Mouse (Mus musculus) G1E (cell line): ENCODE measurements around the gene Ppard. TPM values are rescaled to one million over a fixed set of nuclear protein-coding genes. Genes with fewer than 3 reads are reported as not detected.

Experiments used
- ATAC-seq: 2 replicates; pipeline ENCODE4 v1.8.0; 2016; ENCODE audit warnings: mild to moderate bottlenecking; ENCODE audit not compliant: insufficient number of reproducible peaks, poor library complexity, low FRiP score, severe bottlenecking; ENCODE audit errors: extremely low read depth
- DNase-seq: peaks from one replicate; pipeline ENCODE4 v3.0.0; 2012; ENCODE audit warnings: low spot score
- H3K27me3 ChIP-seq: 2 replicates; pipeline ENCODE4 v1.6.1; 2012; ENCODE audit warnings: mild to moderate bottlenecking, low read length, inconsistent platforms; ENCODE audit not compliant: insufficient read depth
- H3K36me3 ChIP-seq: replicated peaks from 2 replicates; pipeline ENCODE3; 2012; ENCODE audit warnings: mild to moderate bottlenecking, inconsistent platforms
- H3K4me1 ChIP-seq: 2 replicates; pipeline ENCODE4 v1.6.1; 2012; ENCODE audit warnings: low read depth, low read length, inconsistent platforms, mixed read lengths; ENCODE audit not compliant: insufficient read depth
- H3K4me3 ChIP-seq: 2 replicates; pipeline ENCODE4 v1.5.1; 2012; ENCODE audit warnings: low read depth, mild to moderate bottlenecking, inconsistent platforms, low read length, moderate library complexity, mixed read lengths
- H3K9me3 ChIP-seq: replicated peaks from 2 replicates; pipeline ENCODE4 v1.6.1; 2012; ENCODE audit warnings: inconsistent platforms
- CTCF ChIP-seq: IDR thresholded peaks from 2 replicates; pipeline ENCODE4 v1.5.1; 2012; ENCODE audit warnings: low read depth, low read length, inconsistent platforms, mixed read lengths
- GATA1 ChIP-seq: IDR thresholded peaks from 2 replicates; pipeline ENCODE4 v1.6.1; 2012; ENCODE audit warnings: borderline replicate concordance, low read length, inconsistent platforms, mixed read lengths
- GATA2 ChIP-seq: IDR thresholded peaks from 2 replicates; pipeline ENCODE4 v1.6.1; 2012; ENCODE audit warnings: low read depth, low read length, inconsistent platforms, borderline replicate concordance
- POLR2AphosphoS5 ChIP-seq: IDR thresholded peaks from 2 replicates; pipeline ENCODE4 v1.6.1; 2012; ENCODE audit warnings: low read depth, low read length, inconsistent platforms; ENCODE audit not compliant: insufficient replicate concordance
- TAL1 ChIP-seq: conservative IDR thresholded peaks from 2 replicates; pipeline ENCODE4 v1.6.1; 2012; ENCODE audit warnings: low read depth, low read length, inconsistent platforms, mixed read lengths
- polyA plus RNA-seq: library from polyadenylated mRNA; stranded (reverse); fragments of >175 nt; gene quantifications from 2 replicates; pipeline ENCODE4 v1.2.3, GENCODE M21; 2012
- total RNA-seq, 2 experiments: library from RNA; stranded (forward) in 1 of 2; stranded (reverse) in 1 of 2; fragments of 200-1000 nt in 1 of 2; fragments of >200 nt in 1 of 2; fragmentation: Nextera tagmentation in 1 of 2; gene quantifications; 2 replicates each; pipeline ENCODE4 v1.2.3; 2014 to 2017

Gene Ppard
- total and polyA plus RNA-seq, 3 experiments = 3.0 to 19.1 (median 17.8) TPM

DNA sequence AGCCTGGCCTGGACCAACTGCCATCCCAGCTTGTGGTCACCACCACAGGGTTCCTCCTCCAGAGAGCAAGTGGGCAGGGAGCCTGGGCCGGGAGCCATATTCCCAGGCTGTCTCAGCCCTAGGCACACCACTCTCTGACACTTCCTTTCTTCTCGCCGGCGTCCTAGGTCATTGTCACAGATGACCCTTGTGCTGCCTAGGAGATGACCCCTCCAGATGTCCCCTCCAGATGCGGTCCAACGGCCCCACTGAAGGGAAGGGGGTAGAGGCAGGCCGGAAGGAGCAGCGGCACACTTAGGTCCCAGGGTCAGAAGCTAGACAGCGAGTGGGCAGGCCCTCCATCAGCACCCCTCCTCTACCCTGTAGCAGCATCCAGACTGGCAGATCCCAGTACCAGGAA, 67.8 kb downstream of the Ppard start:
- Histone ChIP-seq H3K4me3 (no peak overlapping the region), H3K9me3 (peaks cover 3% of the 10 kb centered on the region), H3K4me1 (peaks cover 17% of the 10 kb centered on the region), H3K36me3 (peaks cover 54% of the 10 kb centered on the region), H3K27me3 (peaks cover 10% of the 10 kb centered on the region; the same call in 1 of the 2 replicates)
- no peak for DNase-seq
- no peak for ATAC-seq
- no peak for TF ChIP-seq GATA1
- no peak for TF ChIP-seq POLR2AphosphoS5
- no peak for TF ChIP-seq GATA2
- TF ChIP-seq TAL1 = no peak
- no peak for TF ChIP-seq CTCF

GRCm38 (mm10) chr17:28300850-28301249, 68.3 kb downstream of the Ppard start:
- DNase-seq (no peak), ATAC-seq (no peak)
- Histone ChIP-seq H3K36me3 (peaks cover 49% of the 10 kb centered on the region), H3K4me1 (peaks cover 21% of the 10 kb centered on the region), H3K27me3 (peaks cover 10% of the 10 kb centered on the region; the same call in 1 of the 2 replicates), H3K9me3 (peaks cover 7% of the 10 kb centered on the region), H3K4me3 (no peak overlapping the region)
- TF ChIP-seq CTCF = no peak

DNA sequence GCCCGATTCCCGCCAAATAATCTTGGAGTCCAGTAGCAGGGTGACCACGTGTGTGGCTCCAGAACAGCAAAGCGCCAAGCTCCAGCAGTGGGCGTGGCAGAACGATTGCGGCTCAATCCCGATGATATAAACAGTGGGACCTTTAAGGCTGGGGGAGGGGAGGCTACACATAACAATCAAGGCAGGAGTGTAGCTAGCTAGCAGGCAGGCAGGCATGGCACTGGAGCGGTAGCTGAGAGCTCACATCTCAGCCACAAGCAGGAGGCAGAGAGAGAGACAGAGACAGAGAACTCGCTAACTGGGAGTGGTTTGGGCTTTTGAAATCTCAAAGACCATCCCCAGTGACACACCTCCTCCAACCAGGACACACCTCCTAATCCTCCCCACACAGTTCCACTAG, 72.7 kb downstream of the Ppard start:
- no peak for ATAC-seq

DNA sequence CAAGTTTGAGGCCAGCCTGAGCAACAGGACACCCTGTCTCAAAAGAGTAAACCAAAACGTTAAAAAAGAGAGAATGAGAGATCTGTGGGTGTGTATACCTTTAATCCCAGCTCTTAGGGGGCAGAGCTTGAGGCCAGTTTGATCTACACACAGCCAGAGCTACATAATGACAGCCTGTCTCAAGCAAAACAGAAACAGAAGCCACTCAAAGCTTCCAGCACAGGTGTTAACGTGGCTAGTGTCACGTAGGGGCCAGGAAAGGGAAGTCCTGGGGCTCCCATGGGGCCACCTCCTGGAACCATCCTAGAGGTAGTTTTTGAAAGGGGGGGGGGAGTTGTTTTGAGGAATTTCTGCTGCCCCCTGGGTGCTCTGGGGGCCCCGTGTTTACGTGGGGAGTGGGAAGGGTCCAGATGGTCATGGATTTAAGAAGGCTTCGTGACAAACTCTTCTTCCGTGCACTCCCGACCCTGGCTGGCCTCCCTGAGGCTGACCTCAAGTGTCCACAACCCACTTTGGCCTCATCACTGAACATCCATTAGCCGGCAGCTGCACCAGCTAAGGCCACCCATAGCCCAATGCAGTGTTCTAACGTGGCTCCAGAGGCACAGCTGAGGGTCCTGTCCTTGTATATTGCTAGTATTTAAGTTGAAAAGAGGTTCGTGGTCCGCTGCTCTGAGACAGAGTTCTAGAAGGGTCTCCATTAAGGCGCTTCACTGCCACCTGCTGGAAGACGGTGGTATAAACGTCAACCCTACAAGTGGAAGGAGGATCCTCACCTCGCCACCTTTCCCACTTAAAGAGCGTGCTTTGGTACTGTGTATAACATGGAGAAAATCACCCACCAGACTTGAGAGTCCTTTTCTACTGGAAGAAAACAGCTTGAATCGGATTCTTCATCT, 76.0 kb downstream of the Ppard start:
- H3K36me3 ChIP-seq = no peaks in the 10 kb centered on the region
- H3K27me3 ChIP-seq = peaks cover 4% of the 10 kb centered on the region; the same call in 1 of the 2 replicates
- H3K9me3 ChIP-seq = peaks cover 7% of the 10 kb centered on the region
- DNase-seq (peak; percentile 69), ATAC-seq (no peak)
- TF ChIP-seq GATA2 (no peak), CTCF (peak; percentile 73)
- peak overlapping the region; percentile 63; the same call in 1 of the 2 replicates for H3K4me3 ChIP-seq
- peaks cover 48% of the 10 kb centered on the region for H3K4me1 ChIP-seq

More for the DNA sequence above, 72.7 kb downstream of the Ppard start:
- Histone ChIP-seq H3K36me3 (peaks cover 14% of the 10 kb centered on the region), H3K4me1 (peaks cover 41% of the 10 kb centered on the region), H3K27me3 (peaks cover 10% of the 10 kb centered on the region; the same call in 1 of the 2 replicates), H3K9me3 (peaks cover 7% of the 10 kb centered on the region), H3K4me3 (no peak overlapping the region)
- DNase-seq = no peak
- TF ChIP-seq TAL1 = no peak
- no peak for TF ChIP-seq POLR2AphosphoS5
- no peak for TF ChIP-seq GATA2
- TF ChIP-seq CTCF = no peak
- TF ChIP-seq GATA1 = no peak

GRCm38 (mm10) chr17:28310831-28311230, 78.3 kb downstream of the Ppard start:
- H3K36me3 ChIP-seq = peaks cover 11% of the 10 kb centered on the region
- no peaks in the 10 kb centered on the region for H3K27me3 ChIP-seq
- ATAC-seq (no peak), DNase-seq (no peak)
- peaks cover 62% of the 10 kb centered on the region for H3K4me1 ChIP-seq
- no peak overlapping the region for H3K4me3 ChIP-seq
- no peak for TF ChIP-seq GATA2
- no peak for TF ChIP-seq TAL1
- no peak for TF ChIP-seq POLR2AphosphoS5
- TF ChIP-seq GATA1 = no peak
- TF ChIP-seq CTCF = no peak
- H3K9me3 ChIP-seq = no peaks in the 10 kb centered on the region

DNA sequence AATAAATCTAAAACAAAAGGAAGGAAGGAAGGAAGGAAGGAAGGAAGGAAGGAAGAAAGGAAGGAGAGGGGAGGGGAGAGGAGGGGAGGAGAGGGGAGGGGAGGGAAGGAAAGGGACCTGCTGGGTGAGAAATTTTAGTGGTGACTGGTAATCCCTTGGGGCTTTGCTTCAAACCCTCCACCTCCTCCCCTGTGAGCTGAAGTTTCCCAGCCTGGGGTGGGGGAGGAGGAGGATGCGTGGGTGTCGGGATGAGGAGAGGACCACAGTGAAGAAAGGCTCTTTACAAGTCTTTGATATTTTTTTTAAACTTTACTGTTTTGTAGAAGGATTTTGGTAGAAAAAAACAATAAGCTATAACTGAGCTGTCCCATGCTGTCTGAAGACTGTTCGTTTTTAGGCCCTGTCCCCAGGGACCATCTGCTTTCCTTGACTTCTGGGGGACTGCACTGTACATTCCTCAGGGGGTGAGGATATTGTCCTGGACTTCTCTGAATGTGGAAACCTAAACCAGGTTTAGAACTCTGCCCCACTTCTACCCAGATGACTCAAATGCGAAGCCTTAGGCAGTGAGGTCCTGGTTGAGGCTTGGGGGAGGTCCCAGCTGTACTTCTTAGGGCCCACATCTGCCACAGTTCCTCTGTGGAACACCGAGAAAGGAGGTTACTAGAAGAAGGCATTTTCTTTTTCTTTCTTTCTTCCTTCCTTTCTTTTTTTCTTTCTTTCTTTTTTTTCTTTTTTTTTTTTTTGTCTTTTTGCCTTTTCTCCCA, 79.0 kb downstream of the Ppard start:
- peaks cover 68% of the 10 kb centered on the region for H3K4me1 ChIP-seq
- DNase-seq = peak; percentile 43

More for the DNA sequence above, 79.0 kb downstream of the Ppard start:
- TF ChIP-seq GATA2 = no peak
- TF ChIP-seq CTCF = no peak
- TF ChIP-seq GATA1 = no peak
- no peak for TF ChIP-seq POLR2AphosphoS5
- no peak for TF ChIP-seq TAL1
- H3K4me3 ChIP-seq = no peak overlapping the region; the same call in 1 of the 2 replicates
- peaks cover 18% of the 10 kb centered on the region for H3K36me3 ChIP-seq
- H3K9me3 ChIP-seq = no peaks in the 10 kb centered on the region
- ATAC-seq = no peak
- no peaks in the 10 kb centered on the region for H3K27me3 ChIP-seq
